Mouse (Mus musculus) liver, embryonic 18 days (tissue): ENCODE data around the gene Dmrt1. TPM values are rescaled to one million over a fixed set of nuclear protein-coding genes. Genes with fewer than 3 reads are reported as not detected.

Experiments
- polyA plus RNA-seq: library from polyadenylated mRNA; depleted of rRNA; stranded (reverse); fragments of >200 nt; gene quantifications from 2 replicates; pipeline ENCODE4 v1.2.3, GENCODE M21; 2012; rRNA removed

Dmrt1 gene
- polyA plus RNA-seq = not detected in 2 replicates

DNA sequence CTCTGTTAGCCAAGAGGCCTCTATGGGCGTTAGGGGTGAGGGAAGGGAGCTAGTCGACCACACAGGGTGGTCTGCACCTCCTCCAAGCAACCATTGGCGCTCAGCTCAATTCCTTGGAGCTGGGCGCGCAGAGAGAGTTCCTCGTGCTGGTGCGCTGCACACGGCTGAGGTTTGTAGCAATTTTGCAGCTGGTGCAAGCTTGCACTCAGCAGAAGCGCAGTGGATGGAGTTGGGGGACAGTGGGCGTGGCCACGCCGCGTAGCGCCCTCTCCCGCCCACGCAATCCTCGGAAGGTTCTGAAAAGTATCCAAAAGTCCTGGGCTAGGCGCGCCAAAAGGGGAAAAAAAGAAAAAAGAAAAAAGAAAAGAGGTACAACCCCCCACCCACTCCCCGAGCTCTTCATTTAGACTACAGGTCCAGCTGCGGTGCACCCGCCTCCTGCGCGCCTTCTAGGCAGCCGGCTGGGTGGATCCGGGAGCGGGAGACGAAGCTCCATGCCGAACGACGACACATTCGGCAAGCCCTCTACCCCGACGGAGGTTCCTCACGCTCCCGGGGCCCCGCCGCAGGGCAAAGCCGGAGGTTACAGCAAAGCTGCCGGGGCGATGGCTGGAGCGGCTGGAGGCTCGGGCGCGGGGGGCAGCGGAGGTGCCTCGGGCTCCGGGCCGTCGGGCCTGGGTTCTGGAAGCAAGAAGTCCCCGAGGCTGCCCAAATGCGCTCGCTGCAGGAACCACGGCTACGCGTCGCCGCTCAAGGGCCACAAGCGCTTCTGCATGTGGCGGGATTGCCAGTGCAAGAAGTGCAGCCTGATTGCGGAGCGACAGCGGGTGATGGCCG lies at the start of gene Dmrt1:
Dmrt1 (plus strand) TSS at position 259 of the 837 bp plus-strand sequence.

DNA sequence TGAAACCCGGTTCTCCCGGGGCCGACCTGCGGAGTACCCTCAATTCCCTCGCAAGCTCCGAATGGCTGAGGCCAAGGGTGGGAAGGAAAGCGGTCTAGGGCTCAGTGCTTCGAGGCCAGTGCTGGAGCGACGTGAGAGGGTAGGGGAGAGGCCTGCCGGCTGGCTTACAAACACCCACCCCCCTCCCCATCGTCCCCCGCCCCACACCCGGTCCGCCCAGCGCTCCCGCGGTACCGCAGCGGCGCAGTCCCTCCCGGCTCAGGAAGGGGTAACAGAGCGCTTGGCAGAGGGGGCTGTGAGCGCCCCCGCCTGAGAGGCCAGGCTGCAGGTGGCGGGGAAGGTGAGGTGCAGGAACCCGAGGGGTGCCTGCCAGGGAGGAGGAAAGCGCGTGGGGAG lies 104.6 kb downstream of the Dmrt1 start, which contains the start of gene Dmrt3:
Dmrt3 (plus strand) TSS at position 287 of the 396 bp plus-strand sequence.

Other genes with a start within 250 kb of the Dmrt1 start
- 0.01 TPM in 1 of 2 replicates, not detected in the other for gene Dmrt3, start 104.7 kb downstream of the Dmrt1 start, polyA plus RNA-seq
- 0.53 and 1.1 TPM in 2 replicates for gene Dmrt2, start 166.8 kb downstream of the Dmrt1 start, polyA plus RNA-seq